Mouse (Mus musculus): ENCODE results near the gene Lrmda.

The Lrmda gene

GRCm38 (mm10) chr14:22218183-22218582, 198.7 kb downstream of the Lrmda start:
- DNase-seq (ENCODE audit: extremely low spot score, low read depth, low spot score): no peak

- DNase-seq (ENCODE audit: extremely low spot score, low read depth, low spot score): no peak
Measured at GRCm38 (mm10) chr14:22222038-22222437, 202.5 kb downstream of the Lrmda start.

- no peak for DNase-seq (ENCODE audit: extremely low spot score, low read depth, low spot score)
Measured at GRCm38 (mm10) chr14:22222574-22222973, 203.1 kb downstream of the Lrmda start.

DNA sequence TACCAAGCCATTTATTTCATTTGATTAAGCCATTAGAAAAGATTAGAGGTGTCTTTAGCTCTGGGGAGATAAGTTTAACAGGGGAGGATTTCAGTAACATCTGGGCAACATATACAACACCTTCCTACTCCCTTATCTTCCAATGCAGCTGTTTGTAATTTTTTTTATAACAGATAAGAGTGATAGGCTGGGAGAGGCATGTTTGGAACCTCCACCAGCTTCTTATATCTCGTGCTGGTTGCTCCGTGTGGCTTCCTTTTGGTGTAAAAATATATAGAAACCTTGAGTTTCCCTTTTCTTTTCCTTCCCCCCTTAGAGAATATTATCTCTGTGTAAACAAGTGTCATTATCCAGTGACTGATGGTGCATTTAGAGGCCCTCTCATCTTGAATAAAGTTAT, 206.7 kb downstream of the Lrmda start:
- DNase-seq (ENCODE audit: extremely low spot score, low read depth, low spot score): no peak

DNA sequence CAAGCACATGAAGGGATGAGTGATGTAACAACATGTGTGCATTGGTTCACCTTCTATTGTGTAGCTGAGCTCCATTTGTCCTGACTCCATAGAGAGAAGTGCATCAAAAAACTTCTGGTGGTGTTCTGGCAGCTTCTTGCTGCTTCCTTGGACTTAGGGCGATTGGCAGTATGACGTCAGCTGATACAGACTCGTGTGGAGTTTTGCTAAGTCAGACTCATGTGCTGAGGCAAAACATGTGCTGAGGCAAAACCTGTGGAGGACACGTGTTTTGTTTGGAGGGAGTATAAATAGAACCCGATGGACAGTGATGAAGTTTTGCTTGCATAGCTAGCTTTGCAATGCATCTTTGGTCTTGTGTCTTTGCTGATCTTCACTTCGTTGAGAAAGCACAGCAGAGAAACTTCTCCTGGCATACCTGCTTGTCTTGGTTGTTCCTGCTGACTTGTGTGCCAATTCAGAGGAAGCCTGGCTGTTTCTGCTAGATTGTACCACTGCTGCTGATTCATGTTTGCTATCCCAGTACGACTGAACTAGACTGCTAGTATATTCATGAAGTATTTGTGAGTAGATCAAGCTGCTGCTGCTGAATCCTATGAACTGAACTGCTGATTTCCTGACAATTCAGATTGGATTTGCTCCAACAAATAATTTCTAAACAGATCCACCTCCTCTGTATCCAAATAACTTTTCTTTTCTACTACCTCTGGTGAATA, 208.9 kb downstream of the Lrmda start:
- DNase-seq (ENCODE audit: extremely low spot score, low read depth, low spot score): no peak

DNA sequence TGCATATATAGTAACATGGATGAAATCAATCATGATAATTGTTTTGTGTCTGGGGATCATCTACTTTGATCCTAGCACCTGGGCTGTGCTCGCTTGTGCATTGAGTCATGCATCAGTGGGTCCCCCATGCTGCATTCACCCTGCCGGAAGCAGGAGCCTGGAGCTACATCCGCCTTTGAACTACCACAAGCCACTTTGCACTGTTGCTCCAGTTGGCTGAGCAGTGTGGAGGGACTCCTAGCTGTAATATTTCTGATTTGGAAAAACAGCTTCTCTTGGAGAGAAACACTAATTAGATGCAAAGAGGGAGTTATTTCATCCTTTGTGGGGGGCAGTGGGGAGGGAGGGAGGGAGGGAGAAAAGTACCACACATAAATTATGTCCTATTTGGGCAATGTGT, 220.8 kb downstream of the Lrmda start:
- DNase-seq (ENCODE audit: extremely low spot score, low read depth, low spot score): no peak

GRCm38 (mm10) chr14:22255458-22255857, 235.9 kb downstream of the Lrmda start:
- DNase-seq (ENCODE audit: extremely low spot score, low read depth, low spot score): no peak

DNA sequence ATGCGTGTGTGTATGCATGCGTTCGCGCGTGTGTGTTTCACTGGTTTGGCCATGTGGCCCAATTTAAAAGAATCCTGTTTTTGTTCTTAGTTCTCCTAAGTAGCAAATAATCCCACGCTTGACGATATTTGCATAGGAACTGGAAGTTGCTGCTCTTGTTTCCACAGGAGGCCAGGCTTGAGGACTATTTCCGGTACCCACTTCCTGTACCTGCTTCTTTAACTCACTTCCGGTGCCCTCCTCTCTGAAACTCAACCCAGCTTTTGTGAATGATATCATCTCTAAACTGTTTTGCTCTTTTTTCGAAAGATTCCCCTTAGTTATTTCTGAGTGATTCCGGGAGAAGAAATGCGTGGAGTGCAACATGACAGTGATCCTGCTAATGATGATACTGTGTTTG, 236.8 kb downstream of the Lrmda start:
- DNase-seq (ENCODE audit: extremely low spot score, low read depth, low spot score): no peak

DNA sequence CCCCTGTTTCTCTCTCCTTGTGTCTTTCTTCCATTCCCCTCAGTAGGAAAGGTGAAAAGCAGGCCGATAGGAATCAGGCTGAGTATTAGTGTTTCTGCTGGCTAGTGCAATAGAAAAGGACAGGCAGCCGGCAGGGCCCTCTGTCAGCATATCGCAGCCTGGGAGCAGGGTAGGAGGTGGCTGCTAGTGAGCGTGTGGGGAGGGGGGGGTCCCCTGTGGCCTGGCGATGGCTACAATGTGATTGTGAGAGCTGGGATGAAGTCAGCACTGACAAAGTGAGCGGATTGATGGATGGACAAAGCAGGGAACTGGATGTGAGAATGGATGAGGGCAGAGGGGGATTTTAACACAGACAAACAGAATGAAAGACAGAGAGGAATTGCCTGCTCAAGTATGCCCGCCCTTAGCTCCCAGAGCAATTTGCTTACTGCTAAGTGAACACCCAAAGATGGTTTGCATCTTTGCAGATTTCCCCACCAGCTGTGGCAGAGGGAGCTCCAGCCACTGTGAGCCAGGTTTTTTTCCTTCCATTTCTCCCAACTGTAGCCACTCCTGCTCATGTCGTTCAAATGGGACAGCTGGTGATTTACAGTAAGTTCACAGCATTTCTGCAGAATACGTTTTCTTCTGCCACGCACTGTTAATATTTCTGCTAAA, 240.0 kb downstream of the Lrmda start:
- no peak for DNase-seq (ENCODE audit: extremely low spot score, low read depth, low spot score)

DNA sequence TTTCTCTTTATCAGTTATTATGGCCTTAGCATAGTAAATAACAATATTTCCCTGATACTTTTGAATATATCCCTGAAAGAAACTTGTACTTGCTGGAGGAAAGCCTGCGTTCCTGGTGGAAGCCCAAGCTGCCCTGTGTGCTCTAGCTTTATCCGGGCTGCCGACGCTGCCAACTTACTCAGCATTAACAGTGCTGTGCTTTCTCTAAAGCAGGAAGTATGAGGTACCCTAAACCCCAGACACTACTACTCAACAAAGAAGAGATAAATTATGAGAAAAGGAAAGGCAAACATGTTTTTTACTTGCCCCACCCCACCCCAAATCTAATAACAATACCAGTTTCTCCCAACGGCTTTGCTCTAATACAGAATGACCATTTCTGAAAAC, 240.5 kb downstream of the Lrmda start:
- no peak for DNase-seq (ENCODE audit: extremely low spot score, low read depth, low spot score)

DNA sequence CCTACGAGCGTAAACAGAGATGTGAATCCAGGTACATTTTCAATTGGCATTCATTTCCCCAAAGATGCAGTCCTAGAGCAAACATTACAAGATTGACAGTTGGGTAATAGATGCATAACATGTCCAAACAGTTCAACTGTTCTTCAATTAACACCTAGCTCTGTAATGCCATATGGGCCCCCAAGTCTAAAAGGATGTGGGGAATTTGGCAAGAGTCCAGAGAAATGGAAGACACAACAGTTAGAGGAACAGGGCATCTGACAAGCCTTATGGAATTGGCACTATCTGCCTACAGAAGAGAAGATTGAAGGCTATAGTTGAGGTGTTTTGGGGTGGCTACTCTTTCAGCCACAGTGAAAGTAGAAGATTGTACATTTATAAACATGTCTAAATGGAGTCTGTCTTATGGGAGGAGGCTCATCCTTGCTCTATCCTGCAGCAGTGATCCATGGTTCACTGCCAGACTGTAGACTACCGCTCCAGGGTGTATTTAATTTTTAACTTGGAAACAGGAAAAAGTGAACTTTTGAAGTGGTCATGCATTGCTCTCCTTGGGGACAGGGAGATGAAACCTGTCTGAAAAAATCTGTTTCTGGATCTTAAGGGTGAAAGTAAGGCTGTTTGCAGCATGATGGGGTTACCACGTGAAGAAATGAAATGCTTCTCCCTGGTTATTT, 245.9 kb downstream of the Lrmda start:
- DNase-seq (ENCODE audit: extremely low spot score, low read depth, low spot score): no peak

DNA sequence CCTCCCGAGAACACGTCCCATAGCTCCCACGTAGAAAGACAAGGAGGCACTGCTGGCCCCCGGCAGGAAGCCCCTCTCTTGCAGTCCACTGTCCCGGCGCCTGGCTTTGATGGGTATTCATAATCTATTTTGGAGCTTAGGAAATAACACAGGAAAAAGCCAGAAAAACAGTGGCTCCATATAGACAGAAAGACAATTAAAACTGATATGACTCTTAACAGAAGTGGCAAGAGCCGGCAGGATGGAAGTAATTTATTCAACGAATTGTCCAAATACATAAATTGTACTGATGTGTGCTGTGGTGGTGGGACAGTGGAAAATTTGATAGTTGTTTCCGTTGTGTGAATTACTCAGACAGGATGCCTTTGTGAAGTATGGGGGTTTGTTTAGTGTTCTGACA, 250.3 kb downstream of the Lrmda start:
- DNase-seq (ENCODE audit: extremely low spot score, low read depth, low spot score): no peak

DNA sequence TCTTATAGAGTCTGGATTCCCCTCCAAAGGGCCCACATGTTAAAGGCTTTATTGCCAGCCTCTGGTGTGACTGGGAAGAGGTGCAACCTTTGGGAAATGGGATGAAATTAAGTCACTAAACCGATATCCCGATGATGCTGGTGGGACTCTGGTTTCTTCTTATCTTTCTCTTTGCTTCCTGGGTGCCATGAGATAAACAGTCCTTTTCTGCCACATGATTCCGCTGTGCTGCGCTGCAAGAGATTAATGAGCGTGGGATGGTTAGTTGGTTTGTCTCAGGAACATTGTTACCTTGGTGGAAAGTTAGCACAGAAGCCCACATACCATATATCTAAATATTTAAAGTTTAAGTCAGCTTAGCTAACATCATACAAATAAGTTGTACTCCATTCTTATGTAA, 258.5 kb downstream of the Lrmda start:
- DNase-seq (ENCODE audit: extremely low spot score, low read depth, low spot score): no peak

DNA sequence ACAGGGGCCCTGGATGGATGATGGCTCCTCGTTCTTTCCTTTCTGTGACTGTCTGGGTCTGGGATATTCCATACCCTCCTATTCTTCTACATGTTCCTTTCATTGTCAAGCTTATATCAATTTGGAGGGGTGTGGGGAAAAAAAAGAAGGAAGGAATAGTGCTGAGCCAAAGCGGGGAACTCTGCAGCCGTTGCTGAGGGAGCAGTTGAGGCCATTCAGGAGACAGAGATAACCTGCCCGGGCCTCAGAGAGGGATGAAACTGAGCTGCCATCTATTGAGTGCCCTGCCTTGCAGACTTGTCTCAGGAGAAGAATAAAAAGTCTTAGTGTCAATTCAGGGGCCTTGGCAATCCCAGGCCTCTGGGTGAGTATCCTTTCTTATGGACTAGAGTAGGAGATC, 260.1 kb downstream of the Lrmda start:
- DNase-seq (ENCODE audit: extremely low spot score, low read depth, low spot score): no peak

DNA sequence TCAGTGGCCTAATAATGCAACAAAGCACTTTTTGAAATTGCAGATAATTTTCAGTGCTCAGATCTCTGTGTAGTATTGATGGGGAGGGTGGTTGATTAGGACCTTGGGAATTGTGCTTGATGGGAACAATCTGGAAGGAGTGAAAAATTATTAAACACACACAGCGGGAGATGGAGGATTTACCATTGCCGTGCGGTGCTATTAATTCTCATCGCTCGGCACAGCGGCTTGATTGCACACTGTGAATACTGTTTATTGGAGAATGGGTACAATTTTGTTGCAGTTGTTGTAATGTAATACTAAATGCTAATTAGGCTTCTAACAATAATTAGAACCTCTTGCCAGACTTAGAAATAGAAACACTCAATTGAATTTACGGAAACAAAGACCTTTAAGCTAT, 262.1 kb downstream of the Lrmda start:
- no peak for DNase-seq (ENCODE audit: extremely low spot score, low read depth, low spot score)

- DNase-seq (ENCODE audit: extremely low spot score, low read depth, low spot score): no peak
Measured at GRCm38 (mm10) chr14:22282847-22283246, 263.3 kb downstream of the Lrmda start.

DNA sequence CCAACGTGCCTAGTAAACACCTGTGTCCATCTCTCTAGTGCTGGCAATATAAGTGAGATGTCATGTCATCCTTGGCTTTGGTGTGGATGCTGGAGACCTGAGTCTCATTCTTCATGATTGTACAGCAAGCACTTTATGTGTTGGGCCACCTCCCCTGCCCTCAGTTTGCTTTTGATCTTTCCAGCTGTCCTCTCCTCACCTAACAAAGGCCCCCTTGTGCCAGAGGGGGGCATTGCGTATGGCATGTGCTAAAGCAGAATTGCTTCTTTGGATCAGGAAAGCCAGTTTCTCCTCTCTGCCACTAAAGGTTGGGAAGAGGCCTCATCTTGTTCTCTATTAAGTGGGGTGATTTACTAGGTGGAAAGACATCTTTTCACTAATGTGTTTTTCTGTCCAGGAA, 264.2 kb downstream of the Lrmda start:
- DNase-seq (ENCODE audit: extremely low spot score, low read depth, low spot score): no peak

- no peak for DNase-seq (ENCODE audit: extremely low spot score, low read depth, low spot score)
Measured at GRCm38 (mm10) chr14:22284823-22285517, 265.5 kb downstream of the Lrmda start.

GRCm38 (mm10) chr14:22285826-22286225, 266.3 kb downstream of the Lrmda start:
- no peak for DNase-seq (ENCODE audit: extremely low spot score, low read depth, low spot score)

- no peak for DNase-seq (ENCODE audit: extremely low spot score, low read depth, low spot score)
Measured at GRCm38 (mm10) chr14:22288179-22288578, 268.7 kb downstream of the Lrmda start.

DNA sequence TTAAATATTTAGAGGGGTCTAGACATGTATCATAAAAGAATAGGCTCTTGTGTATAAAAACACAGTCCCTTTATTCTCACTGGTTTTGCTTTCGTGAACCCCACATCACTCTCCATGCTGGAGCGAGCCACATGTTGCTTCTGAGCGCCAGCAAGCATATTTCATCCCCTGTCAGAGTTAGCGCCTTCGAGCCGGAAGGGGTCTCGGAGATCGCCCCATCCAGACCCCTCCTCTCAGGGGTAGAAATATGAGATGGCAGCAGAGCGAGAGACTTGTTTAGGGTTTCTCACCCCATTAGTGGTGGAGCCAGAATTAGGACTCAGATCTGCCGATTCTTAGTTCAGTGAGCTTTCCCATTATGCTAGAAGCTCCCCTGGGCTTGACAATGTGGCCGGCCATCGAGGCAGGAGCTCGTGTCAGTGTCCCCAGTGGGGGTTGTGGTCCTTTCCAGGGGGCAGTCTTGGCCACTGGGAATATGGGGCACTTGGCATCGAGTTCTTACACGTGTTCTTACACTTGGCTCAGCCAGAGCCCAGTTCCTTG, 269.9 kb downstream of the Lrmda start:
- no peak for DNase-seq (ENCODE audit: extremely low spot score, low read depth, low spot score)

Data from hindlimb bud, embryonic 11.5 days (tissue).